Mouse (Mus musculus): ENCODE measurements at regions not wholly inside any gene's neighbourhood (a gene's known extent, or its start where the extent isn't known, plus 50 kb on each side); places are given as distances from the start of the nearest gene placed in this dataset.

GRCm38 (mm10) chr1:113970617-113971016 is 1713.9 kb upstream of the Cntnap5a start:
- no peak for TF ChIP-seq ZNF384 (IDR thresholded peaks at IDR 0.05; ENCODE audit: low read depth, low read length)
- no peak for TF ChIP-seq HCFC1 (IDR thresholded peaks at IDR 0.05; ENCODE audit: borderline replicate concordance, insufficient read depth, low read length)
